8 mouse cellular contexts compared by ENCODE assay signal in the genomic region with DNA sequence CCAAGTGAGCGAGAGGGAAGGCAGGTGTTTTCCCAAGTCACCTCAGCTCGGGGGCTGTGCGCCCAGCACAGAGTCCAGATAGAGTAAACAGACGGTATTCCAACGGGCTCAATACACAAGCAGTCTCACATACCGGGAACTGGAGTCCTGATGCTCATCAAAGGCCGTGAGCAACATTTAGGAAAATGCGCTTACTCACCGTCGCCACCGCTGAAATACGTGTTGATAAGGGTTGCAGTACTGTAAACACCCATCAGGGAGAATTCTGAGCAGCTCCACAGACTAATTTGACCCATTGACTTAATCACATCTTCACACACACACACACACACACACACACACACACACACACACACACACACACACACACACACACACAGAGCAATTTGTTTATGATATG. TPM values are rescaled to one million over a fixed set of nuclear protein-coding genes. Genes with fewer than 3 reads are reported as not detected.
DNase-seq lines count a peak whose midpoint lies in the region; ATAC-seq and TF ChIP-seq lines count a peak whose summit lies in the region.

No protein-coding gene starts in this region.

- H3K27ac ChIP-seq in lung, embryonic 16.5 days (ENCODE audit: low read length), result no peak overlapping the region
- H3K27ac ChIP-seq in forebrain, embryonic 14.5 days (ENCODE audit: low read depth, low read length), result no peak overlapping the region
- peak overlapping the region; percentile 91 for H3K27ac ChIP-seq in liver, embryonic 14.5 days
- no peak overlapping the region for H3K27ac ChIP-seq in stomach, embryonic 16.5 days (ENCODE audit: low read length)

- no peak for TF ChIP-seq EP300 in liver, embryonic 14.5 days (IDR thresholded peaks at IDR 0.05; ENCODE audit: low read depth)

- no peaks in the 10 kb centered on the region for H3K9me3 ChIP-seq in lung, embryonic 16.5 days (ENCODE audit: control insufficient read depth, low read length)
- no peaks in the 10 kb centered on the region for H3K9me3 ChIP-seq in forebrain, embryonic 14.5 days (replicated peaks; ENCODE audit: control insufficient read depth, low read length)
- H3K9me3 ChIP-seq in liver, embryonic 14.5 days (ENCODE audit: control insufficient read depth, low read length), result no peaks in the 10 kb centered on the region
- H3K9me3 ChIP-seq in stomach, embryonic 16.5 days (replicated peaks; ENCODE audit: control insufficient read depth, low read length), result no peaks in the 10 kb centered on the region

- no peaks in the 10 kb centered on the region for H3K36me3 ChIP-seq in lung, embryonic 16.5 days (ENCODE audit: control insufficient read depth, insufficient read depth, low read length)
- H3K36me3 ChIP-seq in forebrain, embryonic 14.5 days (ENCODE audit: control insufficient read depth, insufficient read depth, low read length), result no peaks in the 10 kb centered on the region
- H3K36me3 ChIP-seq in liver, embryonic 14.5 days (replicated peaks; ENCODE audit: control insufficient read depth, insufficient read depth, low read depth), result no peaks in the 10 kb centered on the region
- no peaks in the 10 kb centered on the region for H3K36me3 ChIP-seq in stomach, embryonic 16.5 days (ENCODE audit: control insufficient read depth, insufficient read depth, low read length)

- H3K9ac ChIP-seq in lung, embryonic 16.5 days (ENCODE audit: low read length), result peak overlapping the region; percentile 60; the same call in 1 of the 2 replicates
- H3K9ac ChIP-seq in forebrain, embryonic 14.5 days (ENCODE audit: low read length), result no peak overlapping the region
- H3K9ac ChIP-seq in liver, embryonic 14.5 days (replicated peaks), result peak overlapping the region; percentile 76
- H3K9ac ChIP-seq in stomach, embryonic 16.5 days (ENCODE audit: low read length), result peak overlapping the region; percentile 65

- no peaks in the 10 kb centered on the region; the same call in 1 of the 2 replicates for H3K27me3 ChIP-seq in lung, embryonic 16.5 days (ENCODE audit: control insufficient read depth, insufficient read depth, low read depth, low read length)
- no peaks in the 10 kb centered on the region for H3K27me3 ChIP-seq in forebrain, embryonic 14.5 days (replicated peaks; ENCODE audit: control insufficient read depth, insufficient read depth, low read length)
- H3K27me3 ChIP-seq in liver, embryonic 14.5 days (ENCODE audit: control insufficient read depth, insufficient read depth, low read length), result no peaks in the 10 kb centered on the region
- peaks cover 3% of the 10 kb centered on the region; the same call in 1 of the 2 replicates for H3K27me3 ChIP-seq in stomach, embryonic 16.5 days (ENCODE audit: control insufficient read depth, insufficient read depth, low read length)

- WGBS in lung, embryonic 16.5 days, result 18% methylated on average over 12 of the region's 12 CpGs
- 30% methylated on average over 12 of the region's 12 CpGs for WGBS in forebrain, embryonic 14.5 days
- 14% methylated on average over 12 of the region's 12 CpGs for WGBS in liver, embryonic 14.5 days (ENCODE audit: insufficient replicate concordance)
- 13% methylated on average over 12 of the region's 12 CpGs for WGBS in stomach, embryonic 16.5 days

- H3K4me1 ChIP-seq in lung, embryonic 16.5 days (replicated peaks; ENCODE audit: control insufficient read depth, insufficient read depth, low read length), result peaks cover 11% of the 10 kb centered on the region
- peaks cover 5% of the 10 kb centered on the region; the same call in 1 of the 2 replicates for H3K4me1 ChIP-seq in forebrain, embryonic 14.5 days (ENCODE audit: control insufficient read depth, insufficient read depth, low read length)
- peaks cover 7 to 13% of the 10 kb centered on the region in 2 experiments for H3K4me1 ChIP-seq in liver, embryonic 14.5 days (replicated peaks; ENCODE audit: control insufficient read depth in 2 of 2, insufficient read depth in 2 of 2, low read length in 1 of 2)
- peaks cover 4% of the 10 kb centered on the region for H3K4me1 ChIP-seq in stomach, embryonic 16.5 days (ENCODE audit: control insufficient read depth, insufficient read depth, low read length)

- DNase-seq in lung, postnatal 4 days, result no peak
- peak; percentile 67 for DNase-seq in c-Kit-negative CD71-positive TER-119-positive erythroid progenitor cells, embryonic 14.5 days (ENCODE audit: low read depth, low spot score)
- DNase-seq in forebrain, embryonic 14.5 days (ENCODE audit: low spot score), result peak; percentile 43
- peak; percentile 78 to 82 (median 79) for DNase-seq in liver, embryonic 14.5 days (ENCODE audit: low read depth in 3 of 3, low spot score in 3 of 3)
- no peak for DNase-seq in frontal cortex, adult 2 months (ENCODE audit: extremely low spot score in 1 of 2, low spot score in 1 of 2)
- no peak for DNase-seq in heart, adult 9 months (ENCODE audit: low spot score in 2 of 2)

- peak; percentile 57 for TF ChIP-seq CTCF in liver, embryonic 14.5 days (IDR thresholded peaks at IDR 0.05; ENCODE audit: low read depth)

- peak overlapping the region; percentile 99 for H3K4me2 ChIP-seq in lung, embryonic 16.5 days (ENCODE audit: low read depth, low read length)
- H3K4me2 ChIP-seq in forebrain, embryonic 14.5 days (ENCODE audit: low read length), result peak overlapping the region; percentile 93
- H3K4me2 ChIP-seq in liver, embryonic 14.5 days (ENCODE audit: low read depth), result peak overlapping the region; percentile 97
- peak overlapping the region; percentile 99 for H3K4me2 ChIP-seq in stomach, embryonic 16.5 days (ENCODE audit: low read depth, low read length)

- H3K4me3 ChIP-seq in lung, embryonic 16.5 days (ENCODE audit: low read length), result peak overlapping the region; percentile 60
- H3K4me3 ChIP-seq in forebrain, embryonic 14.5 days (ENCODE audit: low read depth, low read length), result peak overlapping the region; percentile 49
- peak overlapping the region; percentile 57 to 65 for H3K4me3 ChIP-seq in liver, embryonic 14.5 days (ENCODE audit: insufficient read depth in 1 of 2, low read depth in 2 of 2, low read length in 2 of 2)
- H3K4me3 ChIP-seq in stomach, embryonic 16.5 days (replicated peaks; ENCODE audit: low read length), result peak overlapping the region; percentile 58

- ATAC-seq in lung, embryonic 16.5 days (ENCODE audit: low read depth), result peak; percentile 9; the same call in 1 of the 2 replicates
- peak; percentile 22 for ATAC-seq in forebrain, embryonic 14.5 days
- ATAC-seq in liver, embryonic 14.5 days (ENCODE audit: insufficient read depth), result peak; percentile 89
- ATAC-seq in stomach, embryonic 16.5 days (ENCODE audit: insufficient read depth, low FRiP score), result peak; percentile 56; the same call in 1 of the 2 replicates

RNA-seq across cellular contexts. Expression of gene Shcbp1l, which starts 0.7 kb away (rescaled TPM):
- polyA plus RNA-seq in lung, embryonic 16.5 days (2015; fragmentation: Nextera tagmentation; extraction: Ambion mirVana), result 0.13 and 0.21 TPM in 2 replicates
- polyA plus RNA-seq in forebrain, embryonic 14.5 days (2014; fragmentation: Nextera tagmentation; extraction: Ambion mirVana), result 0.15 and 0.23 TPM in 2 replicates
- polyA plus RNA-seq in liver, embryonic 14.5 days (2012; rRNA removed), result 0.22 and 0.27 TPM in 2 replicates
- polyA plus RNA-seq in liver, embryonic 14.5 days (2014; fragmentation: Nextera tagmentation; extraction: Ambion mirVana), result 0.28 and 0.32 TPM in 2 replicates
- 0.30 TPM in 1 of 2 replicates, not detected in the other for polyA plus RNA-seq in stomach, embryonic 16.5 days (2015; fragmentation: Nextera tagmentation; extraction: Ambion mirVana)
- 3.4 and 4.0 TPM in 2 replicates for polyA plus RNA-seq in frontal cortex, adult 2 months (2012; rRNA removed)

Comparison
In these comparisons a context has a peak if more than half of its experiments do, and no peak if none do; other contexts are left out.
1. ATAC-seq: peak in every context shown above with its lines; median percentile 89 in liver, embryonic 14.5 days; 56 in stomach, embryonic 16.5 days; 22 in forebrain, embryonic 14.5 days; 9 in lung, embryonic 16.5 days.
2. DNase-seq: peak in c-Kit-negative CD71-positive TER-119-positive erythroid progenitor cells, embryonic 14.5 days (single experiment), forebrain, embryonic 14.5 days (single experiment) and liver, embryonic 14.5 days (3 of 3); none in lung, postnatal 4 days (0 of 2), frontal cortex, adult 2 months (0 of 2) and heart, adult 9 months (0 of 2).
3. Peak in every context shown above with its lines, with median percentiles within 50 percentile points of each other: H3K4me2 ChIP-seq and H3K4me3 ChIP-seq.